Mouse (Mus musculus) embryonic facial prominence, embryonic 15.5 days (tissue): ENCODE measurements around the gene Ugt1a2. TPM values are rescaled to one million over a fixed set of nuclear protein-coding genes. Genes with fewer than 3 reads are reported as not detected.
"Not testable (repeated sequence)": the region's sequence is repeated elsewhere in the genome, so short reads cannot be mapped to it uniquely, and the experiment has no call there.

Experiments used
- ATAC-seq: fragments of 200-750 bp; cut with Nextera tagmentation; 2 replicates; pipeline ENCODE4 v1.8.0; 2017; ENCODE audit warnings: low read depth, moderate TSS enrichment; ENCODE audit not compliant: insufficient number of reproducible peaks, low FRiP score, low TSS enrichment
- H3K27ac ChIP-seq: fragments of 300-500 bp; sonication (generic); replicated peaks from 2 replicates; pipeline ENCODE4 v1.5.1; 2015; ENCODE audit warnings: mild to moderate bottlenecking, inconsistent platforms
- H3K27me3 ChIP-seq: fragments of 300-500 bp; sonication (generic); 2 replicates; pipeline ENCODE4 v1.6.1; 2015; ENCODE audit warnings: inconsistent platforms
- H3K36me3 ChIP-seq: fragments of 300-500 bp; sonication (generic); 2 replicates; pipeline ENCODE4 v1.6.1; 2015; ENCODE audit warnings: mild to moderate bottlenecking, inconsistent platforms
- H3K4me1 ChIP-seq: fragments of 300-500 bp; sonication (generic); 2 replicates; pipeline ENCODE4 v1.6.1; 2015; ENCODE audit warnings: inconsistent platforms
- H3K4me2 ChIP-seq: fragments of 300-500 bp; sonication (generic); replicated peaks from 2 replicates; pipeline ENCODE4 v1.6.1; 2015; ENCODE audit warnings: mild to moderate bottlenecking, inconsistent platforms
- H3K4me3 ChIP-seq: fragments of 300-500 bp; sonication (generic); replicated peaks from 2 replicates; pipeline ENCODE4 v1.5.1; 2015; ENCODE audit warnings: mild to moderate bottlenecking, inconsistent platforms
- H3K9ac ChIP-seq: fragments of 300-500 bp; sonication (generic); 2 replicates; pipeline ENCODE4 v1.6.1; 2015; ENCODE audit warnings: inconsistent platforms
- H3K9me3 ChIP-seq: fragments of 300-500 bp; sonication (generic); replicated peaks from 2 replicates; pipeline ENCODE4 v1.6.1; 2016; ENCODE audit warnings: inconsistent platforms
- WGBS: fragments of 180-500 bp; shearing (Covaris S2); methylation state at CpG from one replicate; pipeline ENCODE4 v1.1.7; 2015; 5-methylcytosine and 5-hydroxymethylcytosine counted together
- polyA plus RNA-seq: library from polyadenylated mRNA; unstranded; fragments of >200 nt; fragmentation: Nextera tagmentation; extraction: Ambion mirVana; gene quantifications from 2 replicates; pipeline ENCODE4 v1.2.1, GENCODE M21; 2015

Gene Ugt1a2
- polyA plus RNA-seq, 1 experiment from 2014 or later = not detected

DNA sequence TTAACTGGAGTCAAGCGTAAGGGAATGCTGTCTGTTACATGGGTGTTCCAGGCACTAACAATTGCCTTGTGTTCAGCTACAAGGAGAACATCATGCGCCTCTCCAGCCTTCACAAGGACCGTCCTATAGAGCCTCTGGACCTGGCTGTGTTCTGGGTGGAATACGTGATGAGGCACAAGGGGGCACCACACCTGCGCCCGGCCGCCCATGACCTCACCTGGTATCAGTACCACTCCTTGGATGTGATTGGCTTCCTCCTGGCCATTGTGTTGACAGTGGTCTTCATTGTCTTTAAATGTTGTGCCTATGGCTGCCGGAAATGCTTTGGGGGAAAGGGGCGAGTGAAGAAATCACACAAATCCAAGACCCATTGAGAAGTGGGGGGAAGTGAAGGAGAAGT, 17.6 kb downstream of the Ugt1a2 start:
- no peaks in the 10 kb centered on the region for H3K4me1 ChIP-seq
- ATAC-seq = no peak
- WGBS = 73% methylated on average over 9 of the region's 9 CpGs
- no peak overlapping the region for H3K9ac ChIP-seq
- no peak overlapping the region for H3K4me2 ChIP-seq
- peaks cover 37% of the 10 kb centered on the region for H3K9me3 ChIP-seq
- no peak overlapping the region for H3K27ac ChIP-seq
- H3K36me3 ChIP-seq = no peaks in the 10 kb centered on the region
- no peak overlapping the region for H3K4me3 ChIP-seq
- H3K27me3 ChIP-seq = no peaks in the 10 kb centered on the region

DNA sequence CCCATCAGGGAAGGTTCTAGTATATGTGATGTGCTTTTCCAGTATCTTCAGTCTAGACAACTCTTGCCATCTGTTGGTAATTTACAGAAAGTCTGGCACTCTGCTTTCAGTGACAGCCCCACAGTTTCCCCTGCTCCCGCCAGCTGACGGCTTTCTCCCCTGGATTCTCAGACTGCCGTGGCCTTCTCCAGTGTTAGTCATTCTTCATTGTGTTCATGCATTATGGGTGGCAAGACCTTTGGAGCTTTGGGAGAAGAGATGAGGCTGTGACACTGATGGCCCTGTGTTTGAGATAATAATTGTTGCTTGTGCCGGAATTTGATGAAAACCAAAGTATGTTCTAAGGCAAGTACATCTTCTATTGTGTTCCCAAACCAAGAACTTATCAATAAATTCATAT, 18.2 kb downstream of the Ugt1a2 start:
- Histone ChIP-seq H3K27me3 (no peaks in the 10 kb centered on the region), H3K9me3 (peaks cover 32% of the 10 kb centered on the region)
- WGBS = 45% methylated on average over 4 of the region's 4 CpGs

DNA sequence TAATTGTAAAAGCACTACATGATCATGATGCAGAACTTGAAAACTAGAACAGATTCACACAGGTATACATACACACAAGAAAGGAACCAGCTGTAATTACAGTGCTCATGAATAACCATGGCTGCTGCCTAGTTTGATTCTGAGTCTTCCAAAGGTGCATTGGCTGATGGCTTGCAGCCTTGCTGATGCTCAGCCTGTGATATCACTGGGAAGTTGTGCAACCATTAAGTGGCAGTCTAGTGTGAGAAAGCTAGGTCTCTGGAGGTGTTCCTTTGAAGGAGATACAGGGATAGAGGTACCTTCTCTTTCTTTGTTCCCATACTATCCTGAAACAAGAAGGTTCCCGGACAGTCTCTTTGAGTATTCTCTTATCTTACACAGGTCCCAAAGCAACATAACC, 18.7 kb downstream of the Ugt1a2 start:
- Histone ChIP-seq H3K4me2 (no peak overlapping the region), H3K36me3 (no peaks in the 10 kb centered on the region), H3K9me3 (peaks cover 27% of the 10 kb centered on the region), H3K27me3 (no peaks in the 10 kb centered on the region), H3K4me1 (no peaks in the 10 kb centered on the region), H3K4me3 (no peak overlapping the region), H3K27ac (no peak overlapping the region), H3K9ac (no peak overlapping the region)
- WGBS = 16% methylated on average over 1 of the region's 1 CpGs
- ATAC-seq = no peak

More for the DNA sequence above, 18.2 kb downstream of the Ugt1a2 start:
- Histone ChIP-seq H3K9ac (no peak overlapping the region), H3K4me1 (no peaks in the 10 kb centered on the region), H3K27ac (no peak overlapping the region), H3K36me3 (no peaks in the 10 kb centered on the region), H3K4me2 (no peak overlapping the region), H3K4me3 (no peak overlapping the region)
- ATAC-seq = no peak

DNA sequence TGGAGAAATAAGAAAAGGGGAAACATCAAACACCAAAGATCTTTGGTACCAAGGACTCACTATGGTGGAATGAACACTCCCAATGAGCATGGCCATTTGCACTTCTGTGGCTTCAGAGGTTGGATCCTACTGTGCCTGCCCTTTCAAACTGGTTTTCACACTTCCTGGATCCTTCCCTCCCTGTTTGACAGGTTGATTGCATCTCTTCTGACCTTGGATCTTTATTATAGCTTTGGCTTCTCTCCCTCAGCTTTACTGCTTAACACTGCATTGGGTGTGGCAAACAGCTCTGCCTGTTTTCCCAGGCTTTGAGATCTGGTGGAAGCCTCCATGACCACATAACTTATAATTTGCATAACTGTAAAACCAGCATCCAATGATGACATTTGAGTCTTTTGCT, 19.9 kb downstream of the Ugt1a2 start:
- no peak overlapping the region for H3K4me3 ChIP-seq
- no peak overlapping the region for H3K9ac ChIP-seq
- peaks cover 17% of the 10 kb centered on the region for H3K9me3 ChIP-seq
- no peaks in the 10 kb centered on the region for H3K27me3 ChIP-seq
- no peaks in the 10 kb centered on the region for H3K36me3 ChIP-seq
- H3K4me2 ChIP-seq = no peak overlapping the region
- no peak for ATAC-seq
- H3K4me1 ChIP-seq = no peaks in the 10 kb centered on the region
- no peak overlapping the region for H3K27ac ChIP-seq

DNA sequence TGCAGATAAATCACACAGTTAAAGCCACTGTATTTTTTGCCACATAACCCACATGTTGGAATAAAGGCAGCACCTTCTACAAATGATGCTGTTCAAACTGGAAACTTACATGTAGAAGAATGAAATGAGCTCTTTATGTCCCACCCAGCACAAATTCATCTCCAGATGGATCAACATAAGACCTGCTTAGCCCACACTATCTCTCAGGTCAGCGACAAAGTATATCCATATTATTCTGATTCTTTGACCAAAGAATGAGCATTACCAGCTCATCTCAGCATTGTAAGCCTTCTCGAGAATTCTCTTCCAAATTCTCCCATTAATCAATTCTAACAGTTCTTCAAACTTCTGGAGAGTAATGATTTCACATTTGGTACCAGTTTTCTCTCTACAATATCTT, 21.8 kb downstream of the Ugt1a2 start:
- Histone ChIP-seq H3K36me3 (no peaks in the 10 kb centered on the region), H3K4me1 (no peaks in the 10 kb centered on the region), H3K27me3 (no peaks in the 10 kb centered on the region), H3K9ac (no peak overlapping the region), H3K9me3 (peaks cover 23% of the 10 kb centered on the region), H3K27ac (no peak overlapping the region), H3K4me2 (no peak overlapping the region), H3K4me3 (no peak overlapping the region)
- WGBS = 44% methylated on average over 2 of the region's 2 CpGs
- no peak for ATAC-seq

DNA sequence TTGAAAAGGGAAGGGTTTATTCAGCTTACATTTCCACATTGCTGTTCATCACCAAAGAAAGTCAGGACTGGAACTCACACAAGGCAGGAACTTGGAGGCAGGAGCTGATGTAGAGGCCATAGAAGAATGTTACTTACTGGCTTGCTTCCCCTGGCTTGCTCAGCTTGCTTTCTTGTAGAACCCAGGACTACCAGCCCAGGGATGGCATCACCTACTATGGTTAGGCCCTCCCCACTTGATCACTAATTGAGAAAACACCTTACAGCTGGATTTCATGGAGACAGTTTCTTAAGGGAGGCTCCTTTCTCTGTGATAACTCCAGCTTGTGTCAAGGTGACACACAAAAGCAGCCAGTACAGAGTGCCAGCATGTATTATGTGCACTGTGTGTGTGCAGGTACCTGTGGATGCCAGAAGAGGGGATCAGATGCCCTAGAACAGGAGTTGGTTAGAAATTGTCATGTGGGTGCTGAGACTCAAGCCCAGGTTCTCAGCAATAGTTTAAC, 22.7 kb downstream of the Ugt1a2 start:
- H3K4me3 ChIP-seq, H3K9ac ChIP-seq, H3K27me3 ChIP-seq, H3K27ac ChIP-seq, H3K4me1 ChIP-seq, H3K36me3 ChIP-seq, ATAC-seq, H3K4me2 ChIP-seq: not testable (repeated sequence)
- H3K9me3 ChIP-seq = peaks cover 25% of the 10 kb centered on the region

DNA sequence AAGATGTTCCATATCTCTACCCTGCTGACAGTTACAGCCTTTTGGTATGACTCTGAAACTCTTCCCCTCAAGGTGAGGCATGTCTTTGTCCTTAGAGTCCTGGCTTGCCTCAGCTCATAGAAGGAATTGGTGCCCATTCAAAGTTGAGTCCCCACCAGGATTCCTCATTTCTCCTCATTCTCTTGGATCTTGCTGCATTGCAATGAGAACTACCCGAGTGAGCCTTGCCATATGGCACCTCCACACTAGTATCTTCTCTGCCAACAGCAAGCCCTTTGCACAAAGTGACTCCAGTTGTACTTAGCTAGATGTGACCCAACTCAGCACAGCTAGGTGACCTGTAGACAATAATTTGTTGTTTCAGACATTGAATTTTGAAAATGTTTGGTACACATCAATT, 23.2 kb downstream of the Ugt1a2 start:
- Histone ChIP-seq H3K9ac (no peak overlapping the region), H3K4me3 (no peak overlapping the region), H3K4me2 (no peak overlapping the region), H3K27ac (no peak overlapping the region), H3K9me3 (peaks cover 30% of the 10 kb centered on the region), H3K4me1 (no peaks in the 10 kb centered on the region), H3K27me3 (no peaks in the 10 kb centered on the region), H3K36me3 (no peaks in the 10 kb centered on the region)
- no peak for ATAC-seq
- 48% methylated on average over 1 of the region's 1 CpGs for WGBS

DNA sequence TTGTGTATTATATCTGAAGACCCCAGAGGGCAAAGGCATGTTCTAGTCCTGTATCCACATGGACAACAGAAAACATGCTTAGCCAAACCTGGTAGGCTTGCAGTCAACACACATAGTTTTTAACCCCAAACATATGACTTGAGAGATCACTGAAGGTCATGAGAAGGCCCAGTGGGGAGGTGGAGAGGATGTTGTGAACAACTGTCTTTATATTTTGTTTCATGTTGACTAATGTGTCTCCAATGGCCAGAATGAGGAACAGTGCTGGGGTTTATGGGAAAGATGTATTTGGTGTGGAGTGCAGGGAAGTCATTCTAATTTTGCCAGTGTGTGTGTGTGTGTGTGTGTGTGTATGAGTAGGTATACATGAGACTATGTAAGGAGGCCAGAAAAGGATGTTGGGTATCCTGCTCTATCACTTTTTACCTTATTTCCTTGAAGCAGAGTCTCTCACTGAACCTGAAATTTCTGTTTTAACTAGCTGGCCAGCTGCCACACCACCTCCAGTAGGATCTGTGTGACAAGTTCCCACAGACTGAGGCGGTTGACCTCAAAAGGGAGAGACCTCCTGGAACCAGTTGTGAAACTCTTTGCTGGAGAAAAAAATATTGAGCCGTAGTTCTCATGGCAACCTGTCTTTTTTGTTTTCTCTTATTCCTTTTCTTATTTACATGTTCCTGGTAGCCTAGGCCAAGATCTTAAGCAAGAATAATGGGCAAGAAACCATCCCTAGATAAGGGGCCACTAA, 23.8 kb downstream of the Ugt1a2 start:
- no peak overlapping the region for H3K4me2 ChIP-seq
- no peak overlapping the region for H3K4me3 ChIP-seq
- H3K9me3 ChIP-seq = peaks cover 34% of the 10 kb centered on the region
- no peak overlapping the region for H3K9ac ChIP-seq
- H3K27ac ChIP-seq = no peak overlapping the region
- H3K4me1 ChIP-seq = no peaks in the 10 kb centered on the region
- WGBS = 66% methylated on average over 2 of the region's 2 CpGs
- no peak for ATAC-seq
- no peaks in the 10 kb centered on the region for H3K36me3 ChIP-seq
- no peaks in the 10 kb centered on the region for H3K27me3 ChIP-seq

DNA sequence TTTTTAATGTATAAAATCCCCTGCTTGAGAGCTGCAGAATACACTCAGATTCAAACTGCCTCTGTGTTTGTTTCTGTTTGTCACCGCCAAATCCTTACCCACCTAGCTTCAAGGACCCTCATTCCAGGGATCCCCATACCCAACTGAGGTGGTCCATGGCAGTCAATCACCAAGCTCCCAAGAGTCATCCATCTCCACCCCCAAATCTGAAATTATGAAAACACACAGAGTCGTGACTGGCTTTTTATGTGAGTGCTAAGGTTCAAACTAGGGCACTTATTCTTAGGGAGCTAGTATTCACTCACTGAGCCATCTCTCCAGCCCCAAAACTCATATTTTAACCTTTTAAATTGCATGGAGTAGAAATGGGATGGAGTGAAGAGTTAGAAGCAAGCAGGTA, 24.9 kb downstream of the Ugt1a2 start:
- peaks cover 44% of the 10 kb centered on the region for H3K9me3 ChIP-seq
- not testable (repeated sequence) for H3K9ac ChIP-seq, ATAC-seq, H3K27me3 ChIP-seq, H3K4me1 ChIP-seq, H3K4me2 ChIP-seq, H3K36me3 ChIP-seq, H3K4me3 ChIP-seq, H3K27ac ChIP-seq
- 31% methylated on average over 2 of the region's 2 CpGs for WGBS

DNA sequence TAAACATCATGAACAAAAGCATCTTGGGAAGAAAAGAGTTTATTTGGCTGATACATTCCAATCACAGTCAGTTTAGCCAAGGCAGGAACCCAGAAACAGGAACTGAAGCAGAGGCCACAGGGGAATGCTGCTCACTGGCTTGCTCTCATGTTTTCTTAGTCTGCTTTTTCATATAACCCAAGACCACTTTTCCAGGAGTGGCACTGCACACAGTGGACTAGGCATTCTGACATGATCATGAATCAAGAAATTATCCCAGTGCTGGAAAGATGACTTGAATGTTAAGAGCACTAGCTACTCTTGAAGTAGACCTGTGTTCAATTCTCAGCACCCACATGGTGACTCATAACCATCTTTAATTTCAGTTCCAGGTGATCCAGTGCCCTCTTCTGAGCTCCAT, 25.3 kb downstream of the Ugt1a2 start:
- H3K9ac ChIP-seq = no peak overlapping the region
- H3K27me3 ChIP-seq = no peaks in the 10 kb centered on the region
- H3K4me1 ChIP-seq = no peaks in the 10 kb centered on the region
- peaks cover 48% of the 10 kb centered on the region for H3K9me3 ChIP-seq
- no peaks in the 10 kb centered on the region for H3K36me3 ChIP-seq
- no peak overlapping the region for H3K27ac ChIP-seq
- ATAC-seq = no peak
- no peak overlapping the region for H3K4me2 ChIP-seq
- no peak overlapping the region for H3K4me3 ChIP-seq

DNA sequence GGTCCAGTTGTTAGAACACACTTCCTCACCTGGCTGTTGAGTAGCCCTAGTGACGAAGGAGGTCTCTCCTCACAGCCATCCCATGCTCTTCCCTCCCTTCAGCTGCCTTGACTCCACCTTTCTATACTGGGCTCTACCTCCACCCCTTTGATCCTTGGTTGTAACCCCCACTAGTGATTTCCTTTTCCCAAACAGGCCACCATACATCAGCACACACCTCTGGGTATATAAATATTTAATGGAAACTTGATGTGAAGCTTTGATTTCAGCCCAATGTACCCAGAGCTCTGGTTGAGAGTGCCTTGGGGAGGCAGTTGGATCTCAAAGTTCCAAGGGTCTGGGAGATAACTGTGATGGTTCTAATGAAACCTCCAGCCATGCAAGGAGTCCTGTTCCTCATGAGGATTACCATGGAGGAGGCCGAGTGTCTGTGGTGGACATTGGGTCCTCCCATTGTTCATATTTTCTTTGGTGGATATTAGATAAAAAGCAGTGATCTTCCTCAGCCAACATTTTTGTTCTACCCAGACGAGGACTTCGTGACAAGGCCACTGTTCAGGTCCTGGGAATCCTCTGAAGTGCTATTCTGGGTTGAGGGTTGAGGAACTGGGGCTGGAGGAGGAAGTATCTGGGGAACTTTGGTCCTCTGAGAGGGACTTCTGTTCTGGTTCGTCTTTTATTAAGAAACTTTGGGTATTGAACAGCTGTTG, 26.4 kb downstream of the Ugt1a2 start, which contains the start of gene Mroh2a:
TSS of gene Mroh2a (plus strand) at position 317 of the 710 bp plus-strand sequence.
- Histone ChIP-seq H3K9ac (no peak within 1 kb of the TSS), H3K27ac (no peak within 1 kb of the TSS), H3K36me3 (no peaks in the 10 kb centered on the region), H3K9me3 (peaks cover 58% of the 10 kb centered on the region), H3K4me3 (no peak within 1 kb of the TSS), H3K4me1 (no peaks in the 10 kb centered on the region), H3K27me3 (no peaks in the 10 kb centered on the region), H3K4me2 (no peak within 1 kb of the TSS)
- ATAC-seq = no peak
- 53% methylated on average over 5 of the region's 5 CpGs for WGBS

DNA sequence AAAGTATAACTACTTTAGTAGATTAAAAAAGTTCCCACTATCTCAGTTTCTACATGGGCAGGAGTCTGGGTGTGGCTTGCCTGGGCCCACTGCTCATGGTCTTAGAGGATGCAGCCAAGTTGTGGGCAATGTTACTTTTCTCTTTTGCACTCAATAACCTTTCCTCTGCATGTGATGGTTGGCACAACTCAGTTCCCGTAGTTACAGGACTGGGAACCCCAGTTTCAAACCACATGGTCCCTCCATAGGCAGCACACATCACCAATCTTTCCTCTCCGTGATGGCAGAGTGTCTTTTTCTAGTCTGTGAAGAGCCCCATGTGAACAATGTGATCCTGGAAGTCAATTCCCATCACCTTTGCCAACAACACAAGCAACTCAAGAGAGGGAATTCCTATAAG, 27.1 kb downstream of the Ugt1a2 start:
- no peaks in the 10 kb centered on the region for H3K27me3 ChIP-seq
- no peaks in the 10 kb centered on the region for H3K36me3 ChIP-seq
- no peak overlapping the region for H3K9ac ChIP-seq
- H3K4me3 ChIP-seq = no peak overlapping the region
- H3K27ac ChIP-seq = no peak overlapping the region
- WGBS = 58% methylated on average over 2 of the region's 2 CpGs
- no peaks in the 10 kb centered on the region for H3K4me1 ChIP-seq
- H3K9me3 ChIP-seq = peaks cover 65% of the 10 kb centered on the region
- H3K4me2 ChIP-seq = no peak overlapping the region
- no peak for ATAC-seq
